Mouse (Mus musculus) left cerebral cortex, postnatal 4 days (tissue): Measurements from ENCODE around the gene Srcap. TPM values are rescaled to one million over a fixed set of nuclear protein-coding genes. Genes with fewer than 3 reads are reported as not detected.

Experiments used
- DNase-seq: peaks from one replicate; pipeline ENCODE4 v3.0.0-alpha.2; 2022
- intact Hi-C: fragments of 180-260 bp; cut with DNase I; formaldehyde crosslinking; loops from one replicate; pipeline ENCODE4 v1.15.1; 2025
- total RNA-seq, 2 experiments: library from RNA; stranded (reverse); gene quantifications; 2 replicates each; pipeline ENCODE4 v1.2.3; 2021

Srcap gene
- total RNA-seq, 2 experiments from 2014 or later: 113 to 128 TPM

- DNase-seq: peak; percentile 80
- intact Hi-C loops: no loop called here
These were observed 52.8 kb downstream of the Srcap start for GRCm38 (mm10) chr7:127564381-127565150.

- intact Hi-C loops: no loop called here
These were observed 61.2 kb downstream of the Srcap start, which contains the start of gene Phkg2 for GRCm38 (mm10) chr7:127572895-127573471. Phkg2 (plus strand) TSS chr7:127573340.

GRCm38 (mm10) chr7:127573503-127574008 is 61.8 kb downstream of the Srcap start:
- DNase-seq: peak; percentile 25
- intact Hi-C loops: no loop called here

More at GRCm38 (mm10) chr7:127572895-127573471, 61.2 kb downstream of the Srcap start, which contains the start of gene Phkg2:
- peak; percentile 89 for DNase-seq

- intact Hi-C loops: no loop called here
- no peak for DNase-seq
These were observed 62.3 kb downstream of the Srcap start for GRCm38 (mm10) chr7:127574115-127574514.

GRCm38 (mm10) chr7:127583260-127583659 is 71.5 kb downstream of the Srcap start:
- DNase-seq: no peak
- intact Hi-C loops: no loop called here

- no peak for DNase-seq
- intact Hi-C loops: no loop called here
These were observed 73.2 kb downstream of the Srcap start for GRCm38 (mm10) chr7:127585031-127585430.

GRCm38 (mm10) chr7:127586149-127586548 is 74.4 kb downstream of the Srcap start:
- intact Hi-C loops: no loop called here
- DNase-seq: no peak

- intact Hi-C loops: no loop called here
- DNase-seq: no peak
These were observed 75.4 kb downstream of the Srcap start for GRCm38 (mm10) chr7:127587196-127587595.

- DNase-seq: peak; percentile 95
- intact Hi-C loops: no loop called here
These were observed 76.5 kb downstream of the Srcap start, which contains the start of the genes Ccdc189 and Rnf40 for GRCm38 (mm10) chr7:127588011-127588871. Ccdc189 (minus strand) TSS chr7:127588595. Rnf40 (plus strand) TSS chr7:127588767.

GRCm38 (mm10) chr7:127588901-127589300 is 77.1 kb downstream of the Srcap start:
- DNase-seq: no peak
- intact Hi-C loops: no loop called here

GRCm38 (mm10) chr7:127589637-127590036 is 77.9 kb downstream of the Srcap start:
- no peak for DNase-seq
- intact Hi-C loops: no loop called here

- no peak for DNase-seq
- intact Hi-C loops: no loop called here
These were observed 79.3 kb downstream of the Srcap start for GRCm38 (mm10) chr7:127591108-127591507.

- intact Hi-C loops: no loop called here
These were observed 80.8 kb downstream of the Srcap start for GRCm38 (mm10) chr7:127592575-127592974.

GRCm38 (mm10) chr7:127596747-127597146 is 85.0 kb downstream of the Srcap start:
- intact Hi-C loops: no loop called here
- no peak for DNase-seq

More at GRCm38 (mm10) chr7:127592575-127592974, 80.8 kb downstream of the Srcap start:
- no peak for DNase-seq

GRCm38 (mm10) chr7:127600612-127601011 is 88.8 kb downstream of the Srcap start:
- intact Hi-C loops: no loop called here
- no peak for DNase-seq

GRCm38 (mm10) chr7:127601735-127602134 is 90.0 kb downstream of the Srcap start:
- no peak for DNase-seq
- intact Hi-C loops: no loop called here

GRCm38 (mm10) chr7:127602903-127603302 is 91.1 kb downstream of the Srcap start:
- DNase-seq: no peak
- intact Hi-C loops: no loop called here

- intact Hi-C loops: no loop called here
- DNase-seq: no peak
These were observed 92.5 kb downstream of the Srcap start for GRCm38 (mm10) chr7:127604256-127604655.

GRCm38 (mm10) chr7:127607150-127607549 is 95.4 kb downstream of the Srcap start:
- intact Hi-C loops: no loop called here
- DNase-seq: no peak
